Mouse (Mus musculus) liver, adult 2 months (tissue): ENCODE results near the gene Shroom1. TPM values are rescaled to one million over a fixed set of nuclear protein-coding genes. Genes with fewer than 3 reads are reported as not detected.
"Not testable (repeated sequence)": the region's sequence is repeated elsewhere in the genome, so short reads cannot be mapped to it uniquely, and the experiment has no call there.

Experiments
- DNase-seq: peaks from one replicate; pipeline ENCODE4 v3.0.0-alpha.2; 2011; ENCODE audit warnings: low read depth, low spot score; ENCODE audit errors: extremely low read depth
- H3K27ac ChIP-seq: fragments of 200-500 bp; replicated peaks from 2 replicates; pipeline ENCODE4 v1.5.1; 2012; ENCODE audit warnings: low read depth, mild to moderate bottlenecking, control low read depth, inconsistent platforms, low read length; ENCODE audit not compliant: insufficient read depth
- H3K27me3 ChIP-seq: fragments of 200-500 bp; 2 replicates; pipeline ENCODE4 v1.6.1; 2012; ENCODE audit warnings: mild to moderate bottlenecking, moderate library complexity, low read length, inconsistent platforms; ENCODE audit not compliant: control insufficient read depth, insufficient read depth
- H3K36me3 ChIP-seq: fragments of 200-500 bp; 2 replicates; pipeline ENCODE4 v1.6.1; 2012; ENCODE audit warnings: low read length, inconsistent platforms; ENCODE audit not compliant: control insufficient read depth, insufficient read depth
- H3K4me1 ChIP-seq: fragments of 200-500 bp; 2 replicates; pipeline ENCODE4 v1.6.1; 2011; ENCODE audit warnings: low read length; ENCODE audit not compliant: control insufficient read depth, insufficient read depth
- H3K4me3 ChIP-seq: fragments of 200-500 bp; 2 replicates; pipeline ENCODE4 v1.5.1; 2011; ENCODE audit warnings: low read depth, mild to moderate bottlenecking, control low read depth, low read length, moderate library complexity; ENCODE audit not compliant: insufficient read depth
- H3K79me2 ChIP-seq: fragments of 200-500 bp; 2 replicates; pipeline ENCODE4 v1.6.1; 2012; ENCODE audit warnings: inconsistent platforms, mild to moderate bottlenecking, low read length, moderate library complexity; ENCODE audit not compliant: control insufficient read depth, insufficient read depth
- H3K9ac ChIP-seq: fragments of 200-500 bp; 2 replicates; pipeline ENCODE4 v1.6.1; 2012; ENCODE audit warnings: low read depth, mild to moderate bottlenecking, control low read depth, inconsistent platforms, low read length
- CTCF ChIP-seq: fragments of 200-500 bp; IDR thresholded peaks from 2 replicates; pipeline ENCODE4 v1.5.1; 2011; ENCODE audit warnings: low read depth, low read length, control low read depth
- POLR2A ChIP-seq: fragments of 200-500 bp; IDR thresholded peaks from 2 replicates; pipeline ENCODE4 v1.6.1; 2011; ENCODE audit warnings: low read length, control low read depth; ENCODE audit not compliant: insufficient read depth; ENCODE audit errors: extremely low read depth
- WGBS: fragments of 180-500 bp; shearing (Covaris S2); methylation state at CpG from one replicate; pipeline ENCODE4 v1.1.7; 2018; 5-methylcytosine and 5-hydroxymethylcytosine counted together
- polyA plus RNA-seq: library from polyadenylated mRNA; depleted of rRNA; stranded (reverse); fragments of >200 nt; gene quantifications from 2 replicates; pipeline ENCODE4 v1.2.3, GENCODE M21; 2012
- total RNA-seq: library from RNA; depleted of rRNA; stranded (reverse); fragments of >200 nt; gene quantifications from 2 replicates; pipeline ENCODE4 v1.2.3, GENCODE M21; 2014

Shroom1 gene
- total and polyA plus RNA-seq, 2 experiments: 12.8 to 43.4 TPM

DNA sequence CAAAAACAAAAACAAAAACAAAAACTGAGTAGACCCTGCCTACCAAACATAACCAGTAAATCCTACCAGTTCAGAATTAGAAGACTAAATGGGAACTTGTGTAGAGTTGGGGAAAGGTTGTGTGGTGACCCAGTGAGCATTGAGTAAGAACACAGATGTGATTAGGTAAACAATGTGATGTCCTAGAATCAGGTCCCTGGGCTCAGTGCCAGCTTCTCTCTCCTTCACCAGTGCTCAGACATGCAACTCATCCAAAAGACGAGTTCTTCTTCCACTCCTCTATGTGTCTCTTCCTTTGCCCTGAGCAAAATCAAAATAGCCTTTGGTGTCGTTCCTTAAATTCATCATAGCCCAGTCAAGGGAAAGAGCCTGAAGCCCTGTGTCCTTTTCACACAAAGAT is 32.2 kb upstream of the Shroom1 start:
- Histone ChIP-seq H3K79me2 (peaks cover 6% of the 10 kb centered on the region; the same call in 1 of the 2 replicates), H3K27ac (peak overlapping the region; percentile 80), H3K27me3 (no peaks in the 10 kb centered on the region), H3K4me1 (peaks cover 35% of the 10 kb centered on the region), H3K9ac (no peak overlapping the region), H3K4me3 (no peak overlapping the region), H3K36me3 (peaks cover 11% of the 10 kb centered on the region)
- peak; percentile 93 for DNase-seq
- TF ChIP-seq CTCF (no peak), POLR2A (no peak)
- WGBS: 26% methylated on average over 2 of the region's 2 CpGs

GRCm38 (mm10) chr11:53425251-53425650 is 31.8 kb upstream of the Shroom1 start:
- Histone ChIP-seq H3K4me1 (peaks cover 32% of the 10 kb centered on the region), H3K4me3 (no peak overlapping the region), H3K79me2 (peaks cover 6% of the 10 kb centered on the region; the same call in 1 of the 2 replicates), H3K27ac (peak overlapping the region; percentile 80), H3K9ac (no peak overlapping the region), H3K36me3 (peaks cover 8% of the 10 kb centered on the region; the same call in 1 of the 2 replicates), H3K27me3 (no peaks in the 10 kb centered on the region)
- no peak for DNase-seq
- TF ChIP-seq CTCF (no peak), POLR2A (no peak)
- WGBS: 33% methylated on average over 3 of the region's 3 CpGs

DNA sequence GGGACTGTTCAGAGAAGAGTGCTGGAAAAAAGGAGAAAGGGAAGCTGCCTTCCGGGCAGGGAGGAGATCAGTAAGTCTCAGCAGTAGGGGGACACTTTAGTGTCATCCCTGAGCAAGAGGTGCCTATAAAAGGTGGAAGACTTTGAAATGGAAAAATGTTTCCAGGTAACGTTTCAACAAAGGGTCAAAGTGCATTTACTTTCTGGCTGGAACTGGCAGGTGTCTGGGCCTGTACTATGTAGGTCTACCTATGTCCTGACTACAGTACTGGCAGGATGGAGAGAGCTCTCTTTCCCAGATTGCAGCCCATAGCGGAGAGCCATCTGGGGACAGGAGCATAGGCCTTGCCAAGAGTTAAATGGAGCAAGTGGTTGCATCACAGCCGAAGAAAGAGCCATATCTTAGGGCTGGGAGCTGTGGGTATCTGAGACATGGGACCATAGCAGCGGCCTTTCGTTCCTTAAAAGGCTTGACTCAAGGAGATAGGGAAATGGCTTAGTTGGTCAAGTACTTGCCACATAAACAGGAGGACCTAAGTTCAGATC is 31.2 kb upstream of the Shroom1 start:
- peak; percentile 91 for DNase-seq
- H3K4me3 ChIP-seq: no peak overlapping the region
- TF ChIP-seq CTCF (no peak), POLR2A (no peak)
- H3K36me3 ChIP-seq: peaks cover 8% of the 10 kb centered on the region; the same call in 1 of the 2 replicates
- H3K4me1 ChIP-seq: peaks cover 32% of the 10 kb centered on the region
- H3K27ac ChIP-seq: peak overlapping the region; percentile 80
- WGBS: 27% methylated on average over 6 of the region's 6 CpGs
- no peaks in the 10 kb centered on the region for H3K27me3 ChIP-seq
- no peak overlapping the region for H3K9ac ChIP-seq
- peaks cover 6% of the 10 kb centered on the region; the same call in 1 of the 2 replicates for H3K79me2 ChIP-seq

DNA sequence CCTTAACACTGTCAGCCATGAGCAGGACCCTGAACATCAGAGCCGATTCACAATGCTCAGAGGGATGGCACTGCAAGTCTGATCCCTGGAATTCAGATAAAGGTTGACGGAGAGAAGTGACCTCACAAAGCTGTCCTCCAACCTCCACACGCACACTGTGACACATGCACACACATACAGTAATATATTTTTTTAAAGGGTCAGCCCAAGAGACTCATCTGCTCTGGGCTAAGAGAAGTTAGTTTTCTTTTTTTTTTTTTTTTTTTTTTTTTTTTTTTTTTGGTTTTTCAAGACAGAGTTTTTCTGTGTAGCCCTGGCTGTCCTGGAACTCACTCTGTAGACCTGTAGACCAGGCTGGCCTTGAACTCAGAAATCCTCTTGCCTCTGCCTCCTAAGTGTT is 30.1 kb upstream of the Shroom1 start:
- H3K36me3 ChIP-seq: not testable (repeated sequence)
- 0 out of 2 replicates have a peak overlapping the region, but pooled peaks have one; percentile 6 for H3K27ac ChIP-seq

DNA sequence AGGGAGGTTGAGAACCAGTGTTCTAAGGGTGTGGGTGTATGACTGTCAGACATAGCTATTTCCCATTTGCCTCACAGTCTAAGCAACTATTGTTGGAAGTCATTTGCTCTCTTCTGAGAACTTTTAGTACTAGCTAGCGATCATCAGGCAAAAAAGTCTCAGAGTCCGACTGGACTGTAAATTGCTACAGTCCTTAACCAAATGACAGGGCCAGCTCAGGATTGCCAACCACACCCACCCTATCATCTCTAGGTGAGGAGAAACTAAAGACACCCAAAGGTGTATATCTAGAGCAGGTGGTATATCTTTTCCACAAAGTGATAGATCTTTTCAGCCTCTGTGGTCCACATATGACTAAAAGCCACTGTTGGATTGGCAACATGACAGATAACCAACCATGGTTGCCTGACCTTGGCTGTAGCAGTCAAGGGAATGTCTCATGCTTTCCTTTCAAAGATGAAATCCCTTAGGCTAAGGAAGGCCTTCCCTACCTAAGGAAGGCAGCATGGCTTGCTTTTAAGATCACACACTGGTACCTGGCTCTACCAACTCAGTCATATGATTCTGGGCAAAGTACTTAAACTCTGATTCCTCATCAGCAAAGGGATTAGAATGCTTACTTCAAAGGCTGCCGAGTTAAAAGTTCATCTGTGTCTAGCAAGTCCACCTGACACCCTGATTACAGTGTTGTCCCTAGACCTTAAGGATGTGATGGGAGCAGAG is 28.9 kb upstream of the Shroom1 start:
- H3K4me1 ChIP-seq: peaks cover 31% of the 10 kb centered on the region
- no peak overlapping the region for H3K27ac ChIP-seq
- H3K9ac ChIP-seq: no peak overlapping the region
- 47% methylated on average over 3 of the region's 3 CpGs for whole genome bisulfite sequencing
- TF ChIP-seq POLR2A (no peak), CTCF (no peak)
- H3K27me3 ChIP-seq: no peaks in the 10 kb centered on the region
- peaks cover 6% of the 10 kb centered on the region; the same call in 1 of the 2 replicates for H3K36me3 ChIP-seq
- H3K4me3 ChIP-seq: no peak overlapping the region
- DNase-seq: peak; percentile 57
- H3K79me2 ChIP-seq: peaks cover 4% of the 10 kb centered on the region; the same call in 1 of the 2 replicates

More for the DNA sequence above, 30.1 kb upstream of the Shroom1 start:
- not testable (repeated sequence) for DNase-seq, H3K4me3 ChIP-seq, H3K27me3 ChIP-seq, H3K9ac ChIP-seq, H3K79me2 ChIP-seq
- H3K4me1 ChIP-seq: peaks cover 29% of the 10 kb centered on the region
- 51% methylated on average over 3 of the region's 3 CpGs for WGBS

DNA sequence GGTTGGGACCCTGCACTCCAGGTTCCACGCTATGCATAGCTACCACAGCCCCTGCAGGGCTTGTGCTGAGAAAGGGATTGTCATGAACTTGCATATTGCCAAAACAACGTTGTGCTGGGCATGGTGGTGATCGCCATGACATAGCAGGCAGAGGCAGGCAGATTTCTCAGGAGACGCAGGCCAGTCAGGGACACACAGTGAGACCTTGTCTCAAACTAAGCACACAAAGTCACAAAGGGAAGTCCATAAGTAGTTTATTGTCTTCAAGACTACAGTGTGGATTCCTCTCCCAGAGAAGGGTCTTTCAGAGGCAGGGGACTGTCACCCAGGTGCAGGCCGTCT is 28.3 kb upstream of the Shroom1 start:
- Histone ChIP-seq H3K27ac (no peak overlapping the region), H3K9ac (no peak overlapping the region), H3K4me1 (peaks cover 31% of the 10 kb centered on the region), H3K36me3 (peaks cover 6% of the 10 kb centered on the region; the same call in 1 of the 2 replicates), H3K4me3 (no peak overlapping the region), H3K27me3 (no peaks in the 10 kb centered on the region), H3K79me2 (peaks cover 4% of the 10 kb centered on the region; the same call in 1 of the 2 replicates)
- TF ChIP-seq CTCF: no peak
- TF ChIP-seq POLR2A: no peak
- no peak for DNase-seq
- WGBS: 91% methylated on average over 5 of the region's 5 CpGs
